Mouse (Mus musculus): Measurements from ENCODE around the gene Mapk8ip2.

The Mapk8ip2 gene

GRCm38 (mm10) chr15:89473370-89473769 lies 19.7 kb downstream of the Mapk8ip2 start:
- Histone ChIP-seq H3K4me1 (replicated peaks; ENCODE audit: low read depth, low read length) (peaks cover 80% of the 10 kb centered on the region), H3K4me3 (replicated peaks; ENCODE audit: low read length) (0 out of 2 replicates have a peak overlapping the region, but pooled peaks have one; percentile 17), H3K9me3 (ENCODE audit: low read length) (no peaks in the 10 kb centered on the region), H3K27me3 (ENCODE audit: insufficient read depth, low read length) (no peaks in the 10 kb centered on the region), H3K36me3 (ENCODE audit: insufficient read depth, low read length) (peaks cover 19% of the 10 kb centered on the region)
- no peak for TF ChIP-seq NANOG (IDR thresholded peaks at IDR 0.05; ENCODE audit: borderline replicate concordance, low read length)
- TF ChIP-seq CTCF (conservative IDR thresholded peaks at IDR 0.05; ENCODE audit: low read length) = no peak
- TF ChIP-seq POU5F1 (IDR thresholded peaks at IDR 0.05; ENCODE audit: borderline replicate concordance, low read length) = no peak

DNA sequence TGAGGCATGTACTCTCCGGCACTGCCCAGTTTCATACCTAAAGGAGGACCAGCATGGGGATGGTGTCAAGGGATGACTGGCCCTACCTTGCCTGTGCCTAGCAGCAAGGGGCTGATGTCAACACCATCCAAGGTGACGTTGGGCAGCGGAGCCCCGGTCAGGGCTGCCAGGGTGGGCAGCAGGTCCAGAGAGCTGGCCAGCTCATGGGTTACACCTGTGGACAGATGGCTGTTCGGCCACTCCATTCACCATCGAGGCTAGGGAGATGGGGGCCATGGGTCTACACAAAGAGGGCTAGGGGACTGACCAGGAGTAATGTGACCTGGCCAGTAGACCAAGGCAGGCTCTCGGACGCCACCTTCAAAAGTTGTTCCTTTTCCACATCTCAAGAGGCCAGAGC lies 20.2 kb downstream of the Mapk8ip2 start:
- peaks cover 19% of the 10 kb centered on the region for H3K36me3 ChIP-seq (ENCODE audit: insufficient read depth, low read length)
- H3K27me3 ChIP-seq (ENCODE audit: insufficient read depth, low read length) = no peaks in the 10 kb centered on the region
- no peaks in the 10 kb centered on the region for H3K9me3 ChIP-seq (ENCODE audit: low read length)
- H3K4me3 ChIP-seq (replicated peaks; ENCODE audit: low read length) = no peak overlapping the region
- peaks cover 80% of the 10 kb centered on the region for H3K4me1 ChIP-seq (replicated peaks; ENCODE audit: low read depth, low read length)
- TF ChIP-seq CTCF (conservative IDR thresholded peaks at IDR 0.05; ENCODE audit: low read length) (no peak), NANOG (IDR thresholded peaks at IDR 0.05; ENCODE audit: borderline replicate concordance, low read length) (no peak)

GRCm38 (mm10) chr15:89474596-89475292 lies 21.0 kb downstream of the Mapk8ip2 start:
- H3K36me3 ChIP-seq (ENCODE audit: insufficient read depth, low read length) = peaks cover 19% of the 10 kb centered on the region
- H3K4me1 ChIP-seq (replicated peaks; ENCODE audit: low read depth, low read length) = peaks cover 77% of the 10 kb centered on the region
- no peaks in the 10 kb centered on the region for H3K27me3 ChIP-seq (ENCODE audit: insufficient read depth, low read length)
- no peak for TF ChIP-seq NANOG (IDR thresholded peaks at IDR 0.05; ENCODE audit: borderline replicate concordance, low read length)
- TF ChIP-seq POU5F1 (IDR thresholded peaks at IDR 0.05; ENCODE audit: borderline replicate concordance, low read length) = no peak
- TF ChIP-seq CTCF (conservative IDR thresholded peaks at IDR 0.05; ENCODE audit: low read length) = no peak
- peak overlapping the region; percentile 84 for H3K4me3 ChIP-seq (replicated peaks; ENCODE audit: low read length)
- H3K9me3 ChIP-seq (ENCODE audit: low read length) = no peaks in the 10 kb centered on the region

DNA sequence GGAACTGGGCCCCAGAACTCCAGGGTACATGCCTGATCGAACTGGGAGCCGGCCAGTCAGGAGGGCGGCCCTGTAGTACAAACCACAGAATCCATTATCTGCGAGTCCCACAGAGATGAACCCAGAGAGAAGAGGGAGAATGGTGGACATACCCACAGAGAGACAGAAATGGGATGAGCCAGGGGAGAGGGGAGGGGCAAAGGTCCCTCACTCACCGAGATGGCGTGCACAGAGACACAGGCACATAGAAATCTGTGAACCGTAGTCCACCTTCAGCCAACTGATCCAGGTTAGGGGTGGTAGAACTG lies 21.5 kb downstream of the Mapk8ip2 start:
- Histone ChIP-seq H3K4me3 (replicated peaks; ENCODE audit: low read length) (peak overlapping the region; percentile 84), H3K4me1 (replicated peaks; ENCODE audit: low read depth, low read length) (peaks cover 79% of the 10 kb centered on the region), H3K27me3 (ENCODE audit: insufficient read depth, low read length) (no peaks in the 10 kb centered on the region), H3K9me3 (ENCODE audit: low read length) (no peaks in the 10 kb centered on the region), H3K36me3 (ENCODE audit: insufficient read depth, low read length) (peaks cover 19% of the 10 kb centered on the region)
- no peak for TF ChIP-seq POU5F1 (IDR thresholded peaks at IDR 0.05; ENCODE audit: borderline replicate concordance, low read length)
- no peak for TF ChIP-seq CTCF (conservative IDR thresholded peaks at IDR 0.05; ENCODE audit: low read length)
- no peak for TF ChIP-seq NANOG (IDR thresholded peaks at IDR 0.05; ENCODE audit: borderline replicate concordance, low read length)

DNA sequence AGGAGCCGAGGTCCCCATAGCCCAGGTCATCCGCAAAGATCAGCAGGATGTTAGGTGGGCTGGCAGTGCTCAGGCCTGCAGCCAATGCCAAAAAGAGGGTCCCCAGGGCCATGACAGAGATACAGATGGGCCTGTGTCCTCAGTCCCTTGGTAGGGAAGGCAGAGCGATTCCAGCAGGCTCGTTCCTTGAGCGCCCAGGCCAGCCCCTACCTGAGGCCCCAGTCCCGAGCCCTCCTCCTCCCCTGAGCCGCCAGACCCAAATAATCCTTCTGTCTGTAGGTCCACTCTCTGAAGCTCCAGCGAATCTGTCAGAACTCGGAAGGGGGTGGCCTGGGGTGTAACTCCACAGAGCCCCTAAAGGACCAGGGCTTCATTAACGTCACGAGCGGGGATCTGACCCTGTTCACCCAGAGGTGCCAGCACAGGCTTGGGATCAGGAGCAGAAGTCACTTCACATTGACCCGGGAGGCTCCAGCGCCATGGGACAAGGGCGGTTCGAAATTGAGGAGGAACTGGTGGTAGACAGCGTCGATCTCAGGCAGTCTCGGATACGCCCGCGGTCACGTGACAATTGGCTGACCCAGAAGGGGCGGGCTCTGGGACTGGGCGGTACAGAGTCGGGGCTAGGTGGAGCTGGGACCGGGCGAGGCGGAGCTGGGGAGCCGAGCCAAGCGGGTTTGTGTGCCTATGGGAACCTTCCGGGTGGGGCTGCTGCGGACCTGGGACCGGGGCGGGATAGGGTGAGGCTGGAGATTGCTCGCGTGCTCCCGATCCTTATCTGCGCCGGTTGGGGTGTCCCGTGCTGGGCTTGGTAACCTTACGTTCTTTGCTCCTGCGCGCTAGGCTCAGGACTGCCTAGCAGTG lies 22.1 kb downstream of the Mapk8ip2 start:
- no peaks in the 10 kb centered on the region for H3K27me3 ChIP-seq (ENCODE audit: insufficient read depth, low read length)
- peaks cover 19% of the 10 kb centered on the region for H3K36me3 ChIP-seq (ENCODE audit: insufficient read depth, low read length)
- TF ChIP-seq CTCF (conservative IDR thresholded peaks at IDR 0.05; ENCODE audit: low read length) (no peak), POU5F1 (IDR thresholded peaks at IDR 0.05; ENCODE audit: borderline replicate concordance, low read length) (no peak), NANOG (IDR thresholded peaks at IDR 0.05; ENCODE audit: borderline replicate concordance, low read length) (no peak)
- no peaks in the 10 kb centered on the region for H3K9me3 ChIP-seq (ENCODE audit: low read length)
- peaks cover 85% of the 10 kb centered on the region for H3K4me1 ChIP-seq (replicated peaks; ENCODE audit: low read depth, low read length)
- peak overlapping the region; percentile 84 for H3K4me3 ChIP-seq (replicated peaks; ENCODE audit: low read length)

DNA sequence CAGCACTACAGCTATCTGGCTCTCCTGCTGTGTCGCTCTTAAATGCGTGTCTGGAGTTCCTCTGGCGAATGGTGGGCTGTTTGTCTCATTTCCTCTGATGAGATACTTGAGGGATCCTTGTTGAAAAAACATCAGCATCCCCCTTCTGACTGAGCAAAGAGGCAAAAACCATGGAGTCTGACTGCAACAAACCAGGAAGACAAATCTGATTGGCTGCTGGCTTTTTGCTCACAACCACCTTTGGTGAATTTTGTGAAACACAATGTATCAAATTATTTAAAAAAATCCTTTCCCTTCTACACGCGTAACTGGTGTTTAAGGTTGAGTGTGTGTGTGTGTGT lies 22.7 kb downstream of the Mapk8ip2 start:
- H3K36me3 ChIP-seq (ENCODE audit: insufficient read depth, low read length) = peaks cover 19% of the 10 kb centered on the region
- H3K4me1 ChIP-seq (replicated peaks; ENCODE audit: low read depth, low read length) = peaks cover 86% of the 10 kb centered on the region
- H3K9me3 ChIP-seq (ENCODE audit: low read length) = no peaks in the 10 kb centered on the region
- H3K4me3 ChIP-seq (replicated peaks; ENCODE audit: low read length) = peak overlapping the region; percentile 84
- TF ChIP-seq POU5F1 (IDR thresholded peaks at IDR 0.05; ENCODE audit: borderline replicate concordance, low read length) (no peak), CTCF (conservative IDR thresholded peaks at IDR 0.05; ENCODE audit: low read length) (no peak), NANOG (IDR thresholded peaks at IDR 0.05; ENCODE audit: borderline replicate concordance, low read length) (no peak)
- H3K27me3 ChIP-seq (ENCODE audit: insufficient read depth, low read length) = no peaks in the 10 kb centered on the region

DNA sequence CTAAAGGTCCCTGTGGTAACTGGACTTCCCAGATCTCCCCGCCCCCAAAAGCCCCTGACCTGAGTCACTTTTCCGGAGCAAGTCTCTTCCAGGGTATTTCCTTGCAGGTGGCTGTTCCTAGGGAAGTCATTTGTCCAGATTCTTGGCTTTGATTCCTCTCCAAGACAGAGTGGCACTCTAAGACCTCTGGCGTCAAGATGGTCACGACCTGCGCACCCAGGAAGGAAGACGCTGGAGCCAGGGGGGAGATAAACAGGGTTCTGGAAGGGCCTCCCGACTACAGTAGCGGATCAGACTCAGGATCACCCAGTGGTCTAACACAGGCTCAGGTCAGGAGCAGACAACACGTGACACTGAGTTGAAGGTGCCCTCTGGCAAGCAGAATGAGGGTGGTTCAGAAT lies 23.4 kb downstream of the Mapk8ip2 start, which contains the start of gene Arsa:
Gene Arsa, minus strand, starts transcription at position 335 of the 401 bp plus-strand sequence.
- peaks cover 83% of the 10 kb centered on the region for H3K4me1 ChIP-seq (replicated peaks; ENCODE audit: low read depth, low read length)
- H3K9me3 ChIP-seq (ENCODE audit: low read length) = peaks cover 1% of the 10 kb centered on the region; the same call in 1 of the 2 replicates
- H3K36me3 ChIP-seq (ENCODE audit: insufficient read depth, low read length) = peaks cover 19% of the 10 kb centered on the region
- peak within 1 kb of the TSS; percentile 84 for H3K4me3 ChIP-seq (replicated peaks; ENCODE audit: low read length)
- TF ChIP-seq NANOG (IDR thresholded peaks at IDR 0.05; ENCODE audit: borderline replicate concordance, low read length) = no peak
- no peak for TF ChIP-seq CTCF (conservative IDR thresholded peaks at IDR 0.05; ENCODE audit: low read length)
- TF ChIP-seq POU5F1 (IDR thresholded peaks at IDR 0.05; ENCODE audit: borderline replicate concordance, low read length) = no peak
- no peaks in the 10 kb centered on the region for H3K27me3 ChIP-seq (ENCODE audit: insufficient read depth, low read length)

DNA sequence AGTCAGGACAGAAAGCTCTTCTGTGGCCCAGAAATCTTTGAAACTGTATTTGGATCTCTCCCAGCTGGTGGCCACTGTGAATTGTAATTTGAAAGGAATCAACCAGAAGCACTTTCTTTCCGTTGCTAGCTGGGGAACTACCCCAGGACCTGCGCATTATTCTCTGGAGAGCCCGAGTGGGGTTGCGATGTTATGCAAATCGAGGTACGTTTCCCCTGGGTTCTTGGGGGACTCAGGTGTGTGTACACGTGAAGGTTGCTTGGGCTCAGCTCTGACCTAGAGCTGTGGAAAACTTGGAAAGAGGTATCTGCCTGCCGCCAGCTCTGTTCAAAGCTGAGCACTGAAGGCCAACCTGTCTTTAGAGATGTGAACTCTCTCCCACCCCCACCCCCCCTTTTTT lies 24.1 kb downstream of the Mapk8ip2 start:
- Histone ChIP-seq H3K36me3 (ENCODE audit: insufficient read depth, low read length) (peaks cover 16% of the 10 kb centered on the region), H3K4me1 (replicated peaks; ENCODE audit: low read depth, low read length) (peaks cover 79% of the 10 kb centered on the region), H3K9me3 (ENCODE audit: low read length) (peaks cover 5% of the 10 kb centered on the region; the same call in 1 of the 2 replicates), H3K4me3 (replicated peaks; ENCODE audit: low read length) (peak overlapping the region; percentile 54), H3K27me3 (ENCODE audit: insufficient read depth, low read length) (no peaks in the 10 kb centered on the region)
- TF ChIP-seq CTCF (conservative IDR thresholded peaks at IDR 0.05; ENCODE audit: low read length) = no peak
- TF ChIP-seq POU5F1 (IDR thresholded peaks at IDR 0.05; ENCODE audit: borderline replicate concordance, low read length) = no peak
- TF ChIP-seq NANOG (IDR thresholded peaks at IDR 0.05; ENCODE audit: borderline replicate concordance, low read length) = peak; percentile 13; the same call in 1 of the 2 replicates

Data from E14TG2a.4 (cell line).